Mouse (Mus musculus) lung, adult 2 months (tissue): ENCODE measurements around the gene Pcx. TPM values are rescaled to one million over a fixed set of nuclear protein-coding genes. Genes with fewer than 3 reads are reported as not detected.
"Not testable (repeated sequence)": the region's sequence is repeated elsewhere in the genome, so short reads cannot be mapped to it uniquely, and the experiment has no call there.

ENCODE experiments used
- DNase-seq: peaks from one replicate; pipeline ENCODE4 v3.0.0; 2022
- H3K4me1 ChIP-seq: fragments of 200-500 bp; 2 replicates; pipeline ENCODE4 v1.6.1; 2011; ENCODE audit warnings: low read length; ENCODE audit not compliant: control insufficient read depth, insufficient read depth
- H3K4me3 ChIP-seq: fragments of 200-500 bp; replicated peaks from 2 replicates; pipeline ENCODE3; 2011; ENCODE audit warnings: low read depth, mild to moderate bottlenecking, control low read depth, low read length; ENCODE audit errors: extremely low read depth
- CTCF ChIP-seq: fragments of 200-500 bp; IDR thresholded peaks from 2 replicates; pipeline ENCODE4 v1.5.1; 2011; ENCODE audit warnings: mild to moderate bottlenecking, low read length, control low read depth; ENCODE audit not compliant: insufficient read depth
- POLR2A ChIP-seq: fragments of 200-500 bp; IDR thresholded peaks from 2 replicates; pipeline ENCODE4 v1.6.1; 2011; ENCODE audit warnings: low read depth, mild to moderate bottlenecking, control low read depth, low read length, borderline replicate concordance; ENCODE audit errors: extremely low read depth
- WGBS: fragments of 180-500 bp; shearing (Covaris S2); methylation state at CpG from one replicate; pipeline ENCODE4 v1.1.7; 2018; 5-methylcytosine and 5-hydroxymethylcytosine counted together
- polyA plus RNA-seq: library from polyadenylated mRNA; depleted of rRNA; stranded (reverse); fragments of >200 nt; gene quantifications from 2 replicates; pipeline ENCODE4 v1.2.3, GENCODE M21; 2012

Pcx gene
- polyA plus RNA-seq, 1 experiment, result 52.7 TPM

DNA sequence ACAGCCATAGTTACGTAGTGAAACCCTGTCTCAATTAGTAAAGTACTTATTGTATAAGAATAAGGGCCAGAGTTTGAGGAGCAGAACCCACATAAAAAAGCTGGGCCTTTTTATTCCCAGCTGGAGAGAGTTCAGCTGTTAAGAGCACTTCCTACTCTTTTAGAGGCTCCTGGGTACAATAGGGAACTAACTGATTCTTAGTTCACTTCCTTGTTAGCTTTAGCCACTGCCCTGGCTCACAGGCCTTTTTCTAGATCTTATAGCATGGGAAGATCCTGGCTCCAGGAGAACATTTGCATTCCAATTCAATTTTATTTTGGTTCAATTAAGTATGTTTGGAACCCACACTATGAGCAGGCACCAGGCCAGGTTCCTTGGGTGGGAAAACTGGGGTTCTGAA is 61.4 kb downstream of the Pcx start:
- 0 out of 2 replicates have a peak, but pooled peaks cover 2% of the 10 kb centered on the region for H3K4me1 ChIP-seq
- TF ChIP-seq POLR2A (no peak), CTCF (no peak)
- no peak for DNase-seq
- H3K4me3 ChIP-seq, result no peak overlapping the region
- whole genome bisulfite sequencing, result 92% methylated on average over 1 of the region's 1 CpGs

DNA sequence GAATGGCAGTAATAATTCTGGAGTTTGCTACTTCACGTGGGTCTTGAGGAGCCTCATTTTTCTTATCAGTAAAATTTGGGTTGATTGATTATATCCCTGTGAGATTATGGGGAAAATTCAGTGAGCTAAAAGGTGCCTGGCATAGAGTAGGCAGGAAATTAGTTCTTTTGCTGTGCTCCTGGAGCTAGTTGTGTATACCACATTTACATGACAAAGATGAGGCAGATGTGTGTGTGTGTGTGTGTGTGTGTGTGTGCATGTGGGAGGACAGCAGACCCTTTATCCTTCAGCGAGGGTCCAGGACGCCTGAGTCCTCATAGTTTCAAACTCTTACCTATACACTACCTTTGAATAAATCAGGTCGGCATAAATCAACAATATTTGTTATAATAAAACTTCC is 61.8 kb downstream of the Pcx start:
- DNase-seq, result no peak
- H3K4me3 ChIP-seq, result no peak overlapping the region
- no peak for TF ChIP-seq POLR2A
- H3K4me1 ChIP-seq, result 0 out of 2 replicates have a peak, but pooled peaks cover 2% of the 10 kb centered on the region
- 78% methylated on average over 4 of the region's 4 CpGs for WGBS

DNA sequence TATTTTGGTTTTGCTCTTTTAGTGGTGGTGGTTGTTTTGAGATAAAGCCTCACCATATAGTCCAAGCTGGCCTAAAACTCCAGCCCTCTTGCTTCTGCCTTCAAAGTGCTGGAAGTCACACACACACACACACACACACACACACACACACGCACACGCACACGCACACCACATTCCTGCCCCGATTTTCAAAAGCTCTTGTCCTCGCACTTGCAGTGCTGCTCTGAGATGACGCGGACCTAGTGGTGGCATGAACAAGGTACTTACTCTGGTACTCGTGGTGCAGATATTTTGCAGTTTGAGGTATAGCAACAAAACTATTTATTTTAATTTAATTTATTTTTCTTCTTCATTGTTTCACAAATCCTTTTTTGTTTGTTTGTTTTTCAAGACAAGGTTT is 62.2 kb downstream of the Pcx start:
- 61% methylated on average over 8 of the region's 8 CpGs for WGBS
- no peak overlapping the region for H3K4me3 ChIP-seq
- DNase-seq, result no peak
- TF ChIP-seq POLR2A, result no peak
- no peak for TF ChIP-seq CTCF
- 0 out of 2 replicates have a peak, but pooled peaks cover 2% of the 10 kb centered on the region for H3K4me1 ChIP-seq

DNA sequence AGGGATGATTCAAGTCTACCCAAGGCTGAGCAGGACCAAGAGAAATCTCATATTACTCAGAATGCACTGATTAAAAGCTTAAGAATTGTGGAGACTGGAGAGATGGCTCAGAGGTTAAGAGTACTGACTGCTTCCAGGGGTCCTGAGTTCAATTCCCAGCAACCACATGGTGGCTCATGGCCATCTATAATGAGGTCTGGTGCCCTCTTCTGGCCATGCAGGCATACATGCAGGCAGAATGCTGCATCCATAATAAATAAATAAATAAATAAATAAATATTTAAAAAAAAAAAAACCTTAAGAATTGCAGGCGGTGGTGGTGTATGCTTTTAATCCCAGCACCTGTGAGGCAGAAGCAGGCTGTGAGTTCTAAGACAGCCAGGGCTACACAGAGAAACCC is 63.0 kb downstream of the Pcx start:
- TF ChIP-seq POLR2A (no peak), CTCF (no peak)
- DNase-seq, result no peak
- Histone ChIP-seq H3K4me3 (no peak overlapping the region), H3K4me1 (peaks cover 4% of the 10 kb centered on the region)
- WGBS, result 89% methylated on average over 1 of the region's 1 CpGs

DNA sequence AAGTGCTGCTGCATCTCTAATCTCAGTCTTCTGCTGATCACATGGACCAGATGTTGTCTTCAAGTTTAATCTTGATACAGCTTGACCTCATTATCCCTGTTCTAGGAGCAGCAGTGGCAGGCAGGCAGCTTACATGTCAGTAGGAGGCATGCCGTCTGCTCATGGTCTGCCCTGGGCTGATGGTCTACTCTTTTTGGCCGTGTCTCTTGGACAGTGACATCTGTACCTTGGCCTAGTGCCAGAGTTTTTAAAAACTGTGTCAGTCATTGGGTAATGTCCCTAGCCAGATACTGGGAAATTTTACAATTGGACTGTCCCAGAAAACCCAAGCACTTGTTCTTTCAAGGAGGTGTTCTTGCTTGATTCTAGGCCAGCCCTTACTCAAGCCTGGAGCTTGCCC is 68.5 kb downstream of the Pcx start:
- peak; percentile 23 for DNase-seq
- H3K4me1 ChIP-seq, result peaks cover 8% of the 10 kb centered on the region
- WGBS, result 39% methylated on average over 2 of the region's 2 CpGs
- no peak overlapping the region for H3K4me3 ChIP-seq
- TF ChIP-seq CTCF, result no peak
- no peak for TF ChIP-seq POLR2A

DNA sequence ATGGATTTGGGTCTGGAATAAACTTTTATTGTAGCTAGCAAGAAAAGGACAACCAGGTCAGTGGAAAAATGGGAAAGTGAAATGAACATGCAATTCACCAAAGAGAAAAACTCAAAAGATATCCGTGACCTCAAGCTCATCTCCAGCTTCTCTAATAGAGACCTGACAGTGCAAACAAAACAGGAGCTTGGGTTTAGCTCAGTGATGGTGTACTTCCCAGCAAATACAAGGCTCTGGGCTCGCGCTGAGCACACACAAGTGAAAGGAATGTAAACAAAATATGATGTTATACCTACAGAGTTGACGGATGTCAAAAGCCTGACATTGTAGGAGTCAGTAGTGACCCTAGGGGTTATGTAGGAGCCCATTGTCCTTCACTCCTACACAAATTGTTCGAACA is 69.0 kb downstream of the Pcx start:
- peaks cover 8% of the 10 kb centered on the region for H3K4me1 ChIP-seq
- no peak for DNase-seq
- WGBS, result 59% methylated on average over 5 of the region's 5 CpGs
- TF ChIP-seq CTCF (no peak), POLR2A (no peak)
- no peak overlapping the region for H3K4me3 ChIP-seq

DNA sequence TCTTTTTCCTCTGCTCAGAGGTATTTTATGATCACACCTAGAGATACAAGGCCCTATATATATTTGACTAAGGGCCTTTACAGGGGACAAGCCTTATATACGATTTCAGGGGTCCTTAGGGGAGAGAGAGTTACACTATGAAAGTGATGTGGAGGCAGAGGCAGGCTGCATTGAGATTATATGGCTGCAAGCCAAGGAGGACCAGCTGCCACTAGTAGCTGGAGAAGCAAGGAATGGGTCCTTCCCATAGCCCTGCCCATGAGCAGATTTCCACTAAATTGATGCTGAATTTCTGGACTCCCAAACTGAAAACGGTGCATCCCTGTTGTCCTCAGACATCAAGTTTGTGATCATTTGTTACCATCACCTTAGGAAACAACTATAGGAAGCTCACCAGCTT is 73.6 kb downstream of the Pcx start:
- H3K4me1 ChIP-seq, result no peaks in the 10 kb centered on the region; the same call in 1 of the 2 replicates
- WGBS, result 58% methylated on average over 2 of the region's 2 CpGs
- no peak for TF ChIP-seq CTCF
- no peak for TF ChIP-seq POLR2A
- H3K4me3 ChIP-seq, result no peak overlapping the region
- no peak for DNase-seq

DNA sequence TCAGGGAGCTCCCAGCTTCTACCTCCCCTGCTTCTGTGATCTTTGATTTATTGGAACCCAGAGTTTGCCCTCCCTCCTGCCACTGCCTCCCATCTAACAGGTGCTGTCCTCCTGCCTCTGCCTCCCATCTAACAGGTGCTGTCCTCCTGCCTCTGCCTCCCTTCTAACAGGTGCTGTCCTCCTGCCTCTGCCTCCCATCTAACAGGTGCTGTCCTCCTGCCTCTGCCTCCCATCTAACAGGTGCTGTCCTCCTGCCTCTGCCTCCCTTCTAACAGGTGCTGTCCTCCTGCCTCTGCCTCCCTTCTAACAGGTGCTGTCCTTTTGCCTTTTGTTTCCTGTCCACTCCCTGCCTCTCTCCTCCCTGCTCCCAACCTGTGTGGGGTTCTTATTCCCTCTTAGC is 76.5 kb downstream of the Pcx start:
- not testable (repeated sequence) for DNase-seq, H3K4me1 ChIP-seq, H3K4me3 ChIP-seq

DNA sequence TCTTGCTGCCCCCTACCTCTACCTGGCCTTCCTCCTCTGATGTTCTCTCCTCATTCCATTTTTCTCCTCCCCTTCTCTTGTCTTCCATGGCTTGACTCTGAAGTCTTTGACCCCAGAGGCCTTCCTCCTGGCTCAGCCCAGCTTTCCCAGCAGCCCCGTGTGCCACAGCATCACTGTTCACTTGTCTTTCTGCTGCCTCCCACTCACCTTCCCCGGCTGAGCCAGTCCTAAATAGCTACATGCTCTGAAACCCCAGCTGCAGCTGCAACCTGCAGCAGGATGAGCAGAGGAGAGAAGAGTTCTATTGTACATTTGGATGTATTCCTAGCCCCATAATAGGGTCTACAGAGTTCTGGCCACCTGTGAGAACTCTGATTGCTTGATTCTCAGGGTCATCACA is 77.2 kb downstream of the Pcx start:
- H3K4me3 ChIP-seq, result no peak overlapping the region
- no peaks in the 10 kb centered on the region for H3K4me1 ChIP-seq
- TF ChIP-seq CTCF, result no peak
- TF ChIP-seq POLR2A, result no peak
- WGBS, result 67% methylated on average over 2 of the region's 2 CpGs
- DNase-seq, result no peak

DNA sequence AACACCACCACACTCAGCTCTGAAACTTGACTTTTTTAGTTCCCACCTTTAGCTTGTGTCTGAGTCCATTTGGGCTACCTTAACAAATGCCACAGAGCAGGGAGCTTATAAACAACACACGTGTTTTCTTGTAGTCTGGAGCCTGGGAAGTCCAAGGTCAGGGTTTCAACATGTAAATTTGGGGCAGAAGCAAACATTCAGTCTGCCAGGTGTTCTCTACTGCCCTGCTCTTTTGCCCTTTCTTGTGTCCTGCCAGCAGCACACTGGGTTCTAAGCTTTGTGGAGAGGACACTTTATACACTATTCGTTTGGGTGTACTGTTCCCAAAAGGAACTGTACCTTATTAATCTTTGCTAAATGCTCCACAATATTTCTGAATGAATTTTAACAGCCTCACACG is 78.2 kb downstream of the Pcx start:
- Histone ChIP-seq H3K4me1 (no peaks in the 10 kb centered on the region), H3K4me3 (no peak overlapping the region)
- TF ChIP-seq CTCF, result no peak
- TF ChIP-seq POLR2A, result no peak
- no peak for DNase-seq
- WGBS, result 56% methylated on average over 3 of the region's 3 CpGs

DNA sequence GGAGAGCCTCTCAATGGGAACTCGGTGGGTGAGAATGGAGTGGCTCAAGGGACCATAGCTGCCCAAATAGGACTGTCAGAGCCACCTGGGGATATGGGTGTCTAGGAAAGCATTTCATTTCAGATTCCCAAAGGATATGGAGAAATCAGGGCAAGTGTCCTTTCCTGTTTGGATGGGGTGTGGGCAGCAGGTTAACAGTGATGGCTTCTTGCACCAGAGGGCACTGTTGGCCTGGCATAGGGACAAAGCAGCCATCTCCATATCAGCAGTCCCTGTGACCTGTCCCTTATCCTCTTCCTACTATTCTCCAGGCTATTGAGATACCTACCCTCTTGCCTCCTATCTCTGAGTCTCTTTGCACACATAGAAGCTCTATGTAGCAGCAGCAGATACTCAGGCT is 78.8 kb downstream of the Pcx start:
- TF ChIP-seq POLR2A (no peak), CTCF (peak; percentile 51; the same call in 1 of the 2 replicates)
- DNase-seq, result no peak
- WGBS, result 68% methylated on average over 1 of the region's 1 CpGs
- Histone ChIP-seq H3K4me1 (no peaks in the 10 kb centered on the region), H3K4me3 (no peak overlapping the region)
